Mouse (Mus musculus) small intestine, adult 2 months (tissue): ENCODE measurements around the gene Klkb1.

Experiments
- CTCF ChIP-seq: fragments of 200-500 bp; IDR thresholded peaks from 2 replicates; pipeline ENCODE4 v1.5.1; 2012; ENCODE audit warnings: low read depth, mild to moderate bottlenecking, control low read depth, inconsistent platforms, low read length, moderate library complexity, mixed read lengths; ENCODE audit not compliant: insufficient replicate concordance, insufficient read length; ENCODE audit errors: extremely low read depth
- POLR2A ChIP-seq: fragments of 200-500 bp; IDR thresholded peaks from 2 replicates; pipeline ENCODE4 v1.6.1; 2012; ENCODE audit warnings: low read depth, mild to moderate bottlenecking, control low read depth, inconsistent platforms, low read length, moderate library complexity

DNA sequence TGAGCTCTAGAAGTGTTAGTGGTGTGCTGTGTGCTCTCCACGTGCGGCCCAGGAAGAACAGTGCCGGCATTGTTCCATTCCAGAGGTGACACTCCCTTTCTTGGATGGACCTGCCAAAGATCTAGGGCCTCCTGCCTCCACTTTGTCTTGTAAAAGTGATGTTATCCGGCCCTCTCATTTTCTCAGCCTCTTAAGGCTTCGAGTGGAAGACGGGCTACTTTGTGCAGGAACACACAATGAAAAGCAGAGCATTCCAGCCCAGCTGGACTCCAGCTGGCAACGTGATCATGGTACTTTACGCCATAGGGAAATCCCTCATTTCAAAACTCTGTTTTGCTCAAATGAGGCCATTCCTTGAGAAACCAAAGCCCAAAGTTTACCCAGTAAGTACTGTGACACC, 27.7 kb downstream of the Klkb1 start:
- TF ChIP-seq POLR2A, result no peak
- no peak for TF ChIP-seq CTCF
